Mouse (Mus musculus): ENCODE measurements around the gene Tmed5. TPM values are rescaled to one million over a fixed set of nuclear protein-coding genes. Genes with fewer than 3 reads are reported as not detected.
A peak's percentile ranks its signal among the peaks of the same experiment; 100 is the strongest.

The Tmed5 gene
- polyA plus RNA-seq, 1 experiment from 2014 or later: 23.3 TPM

GRCm38 (mm10) chr5:108072301-108072700 is 60.1 kb downstream of the Tmed5 start:
- Histone ChIP-seq H3K27ac (ENCODE audit: low read length) (no peak overlapping the region), H3K4me2 (ENCODE audit: low read length) (no peak overlapping the region), H3K9me3 (replicated peaks; ENCODE audit: control insufficient read depth, low read length, poor library complexity, severe bottlenecking) (no peaks in the 10 kb centered on the region), H3K9ac (ENCODE audit: low read depth, low read length) (no peak overlapping the region), H3K36me3 (ENCODE audit: control insufficient read depth, insufficient read depth, low read length) (peaks cover 22% of the 10 kb centered on the region; the same call in 1 of the 2 replicates), H3K4me1 (ENCODE audit: control insufficient read depth, insufficient read depth, low read length) (peaks cover 8% of the 10 kb centered on the region; the same call in 1 of the 2 replicates), H3K4me3 (ENCODE audit: low read depth, low read length) (no peak overlapping the region), H3K27me3 (ENCODE audit: control insufficient read depth, insufficient read depth, low read depth, low read length) (no peaks in the 10 kb centered on the region)
- no peak for ATAC-seq
- 100% methylated on average over 1 of the region's 1 CpGs for WGBS

- under 1% methylated on average over 59 of the region's 59 CpGs for WGBS
Observed at GRCm38 (mm10) chr5:108065465-108066411, 66.7 kb downstream of the Tmed5 start, which contains the start of gene Mtf2. Gene Mtf2, plus strand, starts transcription at chr5:108065674.

GRCm38 (mm10) chr5:108060413-108060812 is 72.0 kb downstream of the Tmed5 start:
- H3K27ac ChIP-seq (ENCODE audit: low read length): no peak overlapping the region
- H3K9me3 ChIP-seq (replicated peaks; ENCODE audit: control insufficient read depth, low read length, poor library complexity, severe bottlenecking): no peaks in the 10 kb centered on the region
- 95% methylated on average over 9 of the region's 9 CpGs for WGBS
- H3K27me3 ChIP-seq (ENCODE audit: control insufficient read depth, insufficient read depth, low read depth, low read length): no peaks in the 10 kb centered on the region
- no peak overlapping the region for H3K4me3 ChIP-seq (ENCODE audit: low read depth, low read length)
- H3K9ac ChIP-seq (ENCODE audit: low read depth, low read length): no peak overlapping the region
- H3K4me2 ChIP-seq (ENCODE audit: low read length): no peak overlapping the region
- H3K36me3 ChIP-seq (ENCODE audit: control insufficient read depth, insufficient read depth, low read length): no peaks in the 10 kb centered on the region
- ATAC-seq: no peak
- H3K4me1 ChIP-seq (ENCODE audit: control insufficient read depth, insufficient read depth, low read length): no peaks in the 10 kb centered on the region

More at GRCm38 (mm10) chr5:108065465-108066411, 66.7 kb downstream of the Tmed5 start, which contains the start of gene Mtf2:
- H3K27me3 ChIP-seq (ENCODE audit: control insufficient read depth, insufficient read depth, low read depth, low read length): no peaks in the 10 kb centered on the region
- peak within 1 kb of the TSS; percentile 61 for H3K4me2 ChIP-seq (ENCODE audit: low read length)
- H3K4me1 ChIP-seq (ENCODE audit: control insufficient read depth, insufficient read depth, low read length): peaks cover 9% of the 10 kb centered on the region; the same call in 1 of the 2 replicates
- H3K9me3 ChIP-seq (replicated peaks; ENCODE audit: control insufficient read depth, low read length, poor library complexity, severe bottlenecking): no peaks in the 10 kb centered on the region
- peak within 1 kb of the TSS; percentile 97 for H3K27ac ChIP-seq (ENCODE audit: low read length)
- peak within 1 kb of the TSS; percentile 53 for H3K4me3 ChIP-seq (ENCODE audit: low read depth, low read length)
- peak; percentile 96 for ATAC-seq
- H3K9ac ChIP-seq (ENCODE audit: low read depth, low read length): peak within 1 kb of the TSS; percentile 98
- peaks cover 8% of the 10 kb centered on the region; the same call in 1 of the 2 replicates for H3K36me3 ChIP-seq (ENCODE audit: control insufficient read depth, insufficient read depth, low read length)

Other genes with a start within 250 kb of the Tmed5 start
- 62.5 and 72.6 TPM in 2 replicates for gene Rpl5, start 232.1 kb downstream of the Tmed5 start, polyA plus RNA-seq (2015; fragmentation: Nextera tagmentation; extraction: Ambion mirVana)
- gene Fam69a, start 145.5 kb downstream of the Tmed5 start, polyA plus RNA-seq (2015; fragmentation: Nextera tagmentation; extraction: Ambion mirVana): 57.9 and 67.8 TPM in 2 replicates
- gene Mtf2, start 66.9 kb downstream of the Tmed5 start, polyA plus RNA-seq (2015; fragmentation: Nextera tagmentation; extraction: Ambion mirVana): 92.4 and 99.5 TPM in 2 replicates
- gene Ccdc18, start 255 bp upstream of the Tmed5 start, polyA plus RNA-seq (2015; fragmentation: Nextera tagmentation; extraction: Ambion mirVana): 2.5 and 2.7 TPM in 2 replicates
- 46.4 and 50.9 TPM in 2 replicates for gene Dr1, start 136.3 kb upstream of the Tmed5 start, polyA plus RNA-seq (2015; fragmentation: Nextera tagmentation; extraction: Ambion mirVana)
- 5.5 and 6.6 TPM in 2 replicates for gene Pigg, start 180.0 kb upstream of the Tmed5 start, polyA plus RNA-seq (2015; fragmentation: Nextera tagmentation; extraction: Ambion mirVana)
- 2.2 and 2.6 TPM in 2 replicates for gene Gm42517, start 235.3 kb upstream of the Tmed5 start, polyA plus RNA-seq (2015; fragmentation: Nextera tagmentation; extraction: Ambion mirVana)